30 mouse cellular contexts compared by ENCODE assay signal in the genomic region with DNA sequence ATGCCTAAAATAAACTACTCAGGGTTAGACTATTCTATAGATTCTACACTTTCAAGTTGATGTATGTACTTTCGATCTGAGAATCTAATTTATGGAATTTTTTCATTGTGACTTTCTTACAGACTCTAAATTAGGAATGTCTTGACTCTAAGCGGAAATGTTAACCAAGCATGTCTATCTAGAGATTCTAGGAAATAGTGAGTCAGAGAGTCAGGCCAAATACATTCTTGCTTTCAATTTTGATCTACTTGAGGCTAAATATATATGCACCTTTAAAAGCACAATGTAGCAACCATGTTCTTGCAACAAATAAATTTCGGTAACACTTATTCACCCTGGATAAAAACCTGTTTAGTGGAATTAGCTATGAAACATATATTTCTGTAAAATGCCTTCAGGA. TPM values are rescaled to one million over a fixed set of nuclear protein-coding genes. Genes with fewer than 3 reads are reported as not detected.
DNase-seq lines count a peak whose midpoint lies in the region; TF ChIP-seq lines count a peak whose summit lies in the region.
"Had no signal": no experiment of that assay in that cellular context is flagged by ENCODE, and none has a peak within 500 bp of the region (broad histone marks: within the 10 kb centered on the region; RNA-seq: fewer than 3 reads in every experiment).

No protein-coding gene starts in this region.

- DNase-seq in 416B (ENCODE audit: low read depth) (peak; percentile 67), CH12.LX (ENCODE audit: extremely low read depth) (peak; percentile 28)
- DNase-seq in induced T-regulatory cell, adult 2 months (ENCODE audit: low read depth) = peak; percentile 64
- DNase-seq in cerebellum, adult 11 months = no peak
- no peak for DNase-seq in heart, embryonic 10.5 days (ENCODE audit: low spot score)
- DNase-seq in layer of hippocampus, adult 11-12 months (ENCODE audit: low spot score) = no peak
- DNase-seq: adrenal gland, adult 2 months; adrenal gland, postnatal 14 days; cerebellum, adult 11-12 months; cerebellum, adult 8-10 months; cerebellum, postnatal 10 days; cerebellum, postnatal 36 days; embryo, embryonic 11 days; gastrocnemius, postnatal 25 days; heart, adult 18-20 months; heart, postnatal 36 days; kidney, adult 11 months; kidney, adult 8-10 months had no signal

- TF ChIP-seq EP300 in CH12.LX (IDR thresholded peaks at IDR 0.05; ENCODE audit: low read length) = peak; percentile 44; the same call in 1 of the 2 replicates

- no peak overlapping the region for H3K27ac ChIP-seq in CH12.LX (ENCODE audit: insufficient read depth, low read depth)
- no peak overlapping the region for H3K27ac ChIP-seq in heart, embryonic 10.5 days
- H3K27ac ChIP-seq: embryonic facial prominence, embryonic 10.5 days; embryonic facial prominence, embryonic 13.5 days; forebrain, embryonic 12.5 days; forebrain, embryonic 15.5 days; heart, embryonic 13.5 days; hindbrain, embryonic 10.5 days; hindbrain, embryonic 13.5 days; intestine, embryonic 15.5 days had no signal

- TF ChIP-seq CTCF in CH12.LX (conservative IDR thresholded peaks at IDR 0.05 in 1 of 2, IDR thresholded peaks at IDR 0.05 in 1 of 2; ENCODE audit: low read depth in 2 of 2, low read length in 2 of 2) = no peak

- H3K9ac ChIP-seq in CH12.LX (ENCODE audit: insufficient read depth, low read depth) = no peak overlapping the region
- H3K9ac ChIP-seq: embryonic facial prominence, embryonic 13.5 days; forebrain, embryonic 12.5 days; forebrain, embryonic 15.5 days; heart, embryonic 13.5 days; hindbrain, embryonic 13.5 days; intestine, embryonic 15.5 days had no signal

- peaks cover 2 to 26% of the 10 kb centered on the region in 2 experiments for H3K4me1 ChIP-seq in CH12.LX (ENCODE audit: control insufficient read depth in 1 of 2, insufficient read depth in 2 of 2)
- no peaks in the 10 kb centered on the region for H3K4me1 ChIP-seq in heart, embryonic 10.5 days
- H3K4me1 ChIP-seq: embryonic facial prominence, embryonic 10.5 days; embryonic facial prominence, embryonic 13.5 days; forebrain, embryonic 12.5 days; forebrain, embryonic 15.5 days; heart, embryonic 13.5 days; hindbrain, embryonic 10.5 days; hindbrain, embryonic 13.5 days; intestine, embryonic 15.5 days had no signal

- H3K9me3 ChIP-seq in CH12.LX (replicated peaks; ENCODE audit: low read length) = no peaks in the 10 kb centered on the region
- H3K9me3 ChIP-seq in heart, embryonic 10.5 days = no peaks in the 10 kb centered on the region
- H3K9me3 ChIP-seq: embryonic facial prominence, embryonic 10.5 days; embryonic facial prominence, embryonic 13.5 days; forebrain, embryonic 12.5 days; forebrain, embryonic 15.5 days; heart, embryonic 13.5 days; hindbrain, embryonic 10.5 days; hindbrain, embryonic 13.5 days; intestine, embryonic 15.5 days had no signal

- H3K4me2 ChIP-seq in CH12.LX (ENCODE audit: insufficient read depth, low read depth, poor library complexity, severe bottlenecking) = no peak overlapping the region
- H3K4me2 ChIP-seq: embryonic facial prominence, embryonic 13.5 days; forebrain, embryonic 12.5 days; forebrain, embryonic 15.5 days; heart, embryonic 13.5 days; hindbrain, embryonic 13.5 days; intestine, embryonic 15.5 days had no signal

- no peak for TF ChIP-seq RAD21 in CH12.LX (IDR thresholded peaks at IDR 0.05; ENCODE audit: low read depth, low read length)

- H3K36me3 ChIP-seq in CH12.LX (replicated peaks in 1 of 2; ENCODE audit: control insufficient read depth in 1 of 2, insufficient read depth in 1 of 2, low read length in 1 of 2) = no peaks in the 10 kb centered on the region
- H3K36me3 ChIP-seq in heart, embryonic 10.5 days = no peaks in the 10 kb centered on the region
- H3K36me3 ChIP-seq: embryonic facial prominence, embryonic 10.5 days; embryonic facial prominence, embryonic 13.5 days; forebrain, embryonic 12.5 days; forebrain, embryonic 15.5 days; heart, embryonic 13.5 days; hindbrain, embryonic 10.5 days; hindbrain, embryonic 13.5 days; intestine, embryonic 15.5 days had no signal

- dilution Hi-C loops in CH12.LX (cut with MboI; ENCODE audit: extremely low pct_ligation_motif_present, extremely low pct_unique_long_range_greater_than_20kb, low sequenced_read_pairs) = no loop called here

- WGBS in heart, embryonic 10.5 days = 86% methylated on average over 3 of the region's 3 CpGs

- TF ChIP-seq POLR2A in CH12.LX (IDR thresholded peaks at IDR 0.05; ENCODE audit: low read depth, low read length) = no peak

- in situ Hi-C loops in CH12.LX (cut with MboI; ENCODE audit: low pct_ligation_motif_present, low pct_unique_long_range_greater_than_20kb, low sequenced_read_pairs) = no loop called here

- H3K27me3 ChIP-seq in CH12.LX (replicated peaks) = no peaks in the 10 kb centered on the region
- H3K27me3 ChIP-seq in heart, embryonic 10.5 days (ENCODE audit: insufficient read depth, poor library complexity, severe bottlenecking) = no peaks in the 10 kb centered on the region
- H3K27me3 ChIP-seq: embryonic facial prominence, embryonic 13.5 days; forebrain, embryonic 12.5 days; forebrain, embryonic 15.5 days; heart, embryonic 13.5 days; hindbrain, embryonic 13.5 days; intestine, embryonic 15.5 days had no signal

- no peaks in the 10 kb centered on the region for H3K79me2 ChIP-seq in CH12.LX (replicated peaks; ENCODE audit: control insufficient read depth, extremely low read depth, insufficient read depth, poor library complexity, severe bottlenecking)

- H3K4me3 ChIP-seq in CH12.LX (replicated peaks in 1 of 3; ENCODE audit: low read depth in 2 of 3, low read length in 2 of 3, poor library complexity in 1 of 3) = no peak overlapping the region
- H3K4me3 ChIP-seq in heart, embryonic 10.5 days = no peak overlapping the region
- H3K4me3 ChIP-seq: embryonic facial prominence, embryonic 10.5 days; embryonic facial prominence, embryonic 13.5 days; erythroblast, embryonic 14.5 days; forebrain, embryonic 12.5 days; forebrain, embryonic 15.5 days; heart, embryonic 13.5 days; hindbrain, embryonic 10.5 days; hindbrain, embryonic 13.5 days; intestine, embryonic 15.5 days had no signal

TF ChIP-seq in CH12.LX, 34 proteins besides CTCF, POLR2A, EP300 and RAD21:
- peak; percentile 62; the same call in 1 of the 2 replicates for TF ChIP-seq MEF2A (IDR thresholded peaks at IDR 0.05; ENCODE audit: borderline replicate concordance, low read depth, low read length)
- TF ChIP-seq TBP (conservative IDR thresholded peaks at IDR 0.05; ENCODE audit: low read depth, low read length) = no peak
- peak; percentile 29; the same call in 1 of the 2 replicates for TF ChIP-seq ETS1 (conservative IDR thresholded peaks at IDR 0.05; ENCODE audit: low read depth, low read length)
- TF ChIP-seq IRF4 (IDR thresholded peaks at IDR 0.05; ENCODE audit: low read depth, low read length) = 0 out of 2 replicates have a peak, but pooled peaks have one; percentile 26
- peak; percentile 40; the same call in 1 of the 2 replicates for TF ChIP-seq JUN (IDR thresholded peaks at IDR 0.05; ENCODE audit: insufficient read depth, low read depth, low read length)
- no peak for TF ChIP-seq NELFE (IDR thresholded peaks at IDR 0.05; ENCODE audit: low read depth, low read length)
- peak; percentile 74 for TF ChIP-seq JUND (conservative IDR thresholded peaks at IDR 0.05; ENCODE audit: low read depth, low read length)
- TF ChIP-seq HCFC1 (IDR thresholded peaks at IDR 0.05; ENCODE audit: low read depth, low read length) = no peak
- TF ChIP-seq MAX (IDR thresholded peaks at IDR 0.05; ENCODE audit: low read length) = no peak
- no peak for TF ChIP-seq TCF12 (IDR thresholded peaks at IDR 0.05; ENCODE audit: low read depth, low read length)

RNA-seq across cellular contexts. Expression of a gene that starts 5.7 kb away (rescaled TPM):
- total RNA-seq in CH12.LX (2012; rRNA removed) (0.04 TPM in 1 of 2 replicates, not detected in the other), CH12.LX (2014; rRNA removed) (not detected in 2 replicates)
- not detected in 2 replicates for polyA plus RNA-seq in CH12.LX (2012; ENCODE audit: insufficient read length, low read depth)
- 0.04 and 0.06 TPM in 2 replicates for polyA plus RNA-seq in heart, embryonic 10.5 days (2016; fragmentation: Nextera tagmentation; extraction: Ambion mirVana)
- total RNA-seq: adrenal gland, adult 2 months; adrenal gland, postnatal 14 days; gastrocnemius, adult 8-10 months; gastrocnemius, postnatal 25 days; heart, adult 18-20 months; heart, postnatal 36 days had no signal
- polyA plus RNA-seq: erythroblast, embryonic 14.5 days; gonadal fat pad, adult 2 months had no signal

RNA-seq across cellular contexts. Expression of a gene that starts 21.4 kb away (rescaled TPM):
- total RNA-seq in CH12.LX (2012; rRNA removed) (0.17 TPM in 2 replicates), CH12.LX (2014; rRNA removed) (not detected in 2 replicates)
- polyA plus RNA-seq in CH12.LX (2012; ENCODE audit: insufficient read length, low read depth) = 0.95 and 1.0 TPM in 2 replicates
- 0.24 and 0.25 TPM in 2 replicates for polyA plus RNA-seq in heart, embryonic 10.5 days (2016; fragmentation: Nextera tagmentation; extraction: Ambion mirVana)
- total RNA-seq: adrenal gland, adult 2 months; adrenal gland, postnatal 14 days; adrenal gland, postnatal 4 days; gastrocnemius, adult 8-10 months; gastrocnemius, postnatal 25 days; heart, adult 18-20 months had no signal
- polyA plus RNA-seq: adrenal gland, adult 2 months; gonadal fat pad, adult 2 months had no signal

Comparison
In these comparisons a context has a peak if more than half of its experiments do, and no peak if none do; other contexts are left out.
1. DNase-seq: peak in 416B (single experiment), CH12.LX (single experiment) and induced T-regulatory cell, adult 2 months (single experiment); none in cerebellum, adult 11 months (single experiment), heart, embryonic 10.5 days (single experiment) and layer of hippocampus, adult 11-12 months (single experiment).